Mouse (Mus musculus) ZHBTc4 (cell line): ENCODE results near the gene Spata32.
A peak's percentile ranks its signal among the peaks of the same experiment; 100 is the strongest.

Experiments used
- DNase-seq: peaks from one replicate; pipeline ENCODE4 v3.0.0-alpha.2; 2011; ENCODE audit warnings: low read depth, low spot score

Gene Spata32

GRCm38 (mm10) chr11:103174891-103175391 is 43.3 kb downstream of the Spata32 start:
- peak; percentile 79 for DNase-seq

- no peak for DNase-seq
Measured at GRCm38 (mm10) chr11:103174411-103174832, 43.8 kb downstream of the Spata32 start.

GRCm38 (mm10) chr11:103173771-103174344 is 44.4 kb downstream of the Spata32 start:
- DNase-seq, result no peak

- DNase-seq, result no peak
Measured at GRCm38 (mm10) chr11:103173041-103173770, 45.0 kb downstream of the Spata32 start.

- DNase-seq, result no peak
Measured at GRCm38 (mm10) chr11:103172392-103173040, 45.7 kb downstream of the Spata32 start.

- DNase-seq, result no peak
Measured at GRCm38 (mm10) chr11:103171703-103172391, 46.4 kb downstream of the Spata32 start.

- DNase-seq, result peak; percentile 62
Measured at GRCm38 (mm10) chr11:103171286-103171620, 47.0 kb downstream of the Spata32 start.

- DNase-seq, result no peak
Measured at GRCm38 (mm10) chr11:103170494-103171285, 47.5 kb downstream of the Spata32 start, which contains the start of gene Fmnl1. Fmnl1 (plus strand) TSS chr11:103171107.

- DNase-seq, result no peak
Measured at GRCm38 (mm10) chr11:103170111-103170493, 48.1 kb downstream of the Spata32 start.

- DNase-seq, result no peak
Measured at GRCm38 (mm10) chr11:103169664-103170063, 48.6 kb downstream of the Spata32 start.

- peak; percentile 81 for DNase-seq
Measured at GRCm38 (mm10) chr11:103168690-103169390, 49.4 kb downstream of the Spata32 start.

- DNase-seq, result peak; percentile 67
Measured at GRCm38 (mm10) chr11:103164391-103164790, 53.8 kb downstream of the Spata32 start.

- DNase-seq, result peak; percentile 76
Measured at GRCm38 (mm10) chr11:103162132-103162531, 56.1 kb downstream of the Spata32 start.

GRCm38 (mm10) chr11:103161449-103161848 is 56.8 kb downstream of the Spata32 start:
- DNase-seq, result peak; percentile 92

GRCm38 (mm10) chr11:103160738-103161137 is 57.5 kb downstream of the Spata32 start:
- DNase-seq, result no peak

GRCm38 (mm10) chr11:103158621-103159478 is 59.4 kb downstream of the Spata32 start:
- DNase-seq, result peak; percentile 96
